Comparison of ENCODE assay signal across 7 mouse cellular contexts in the genomic region with DNA sequence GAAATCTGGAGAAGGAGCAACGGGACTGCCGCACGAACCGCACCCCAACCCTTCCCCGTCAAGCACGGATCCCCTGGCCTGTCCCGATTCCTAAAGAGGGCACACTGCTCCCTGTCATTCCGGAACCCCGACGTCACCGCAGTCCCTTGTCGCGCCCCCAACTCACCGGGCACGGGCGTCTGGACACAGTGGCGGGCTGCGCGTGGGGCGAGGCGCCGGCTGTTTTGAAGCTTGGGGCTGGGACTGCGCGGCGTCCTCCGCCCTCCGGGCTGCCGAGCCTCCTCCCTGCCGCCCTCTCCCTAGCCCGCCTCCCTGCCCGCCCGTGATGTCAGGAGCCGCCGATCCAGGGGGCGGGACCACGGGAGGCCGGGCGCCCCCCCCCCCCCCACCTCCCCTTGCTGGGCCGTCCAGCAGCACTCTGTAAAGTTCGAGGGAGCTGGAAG. TPM values are rescaled to one million over a fixed set of nuclear protein-coding genes. Genes with fewer than 3 reads are reported as not detected.
DNase-seq lines count a peak whose midpoint lies in the region; ATAC-seq lines count a peak whose summit lies in the region.

Emp2 (minus strand) TSS at position 323 of the 443 bp plus-strand sequence.

- DNase-seq in adrenal gland, adult 18-20 months (ENCODE audit: low spot score in 2 of 2), result peak; percentile 46 to 57
- DNase-seq in embryonic facial prominence, embryonic 10.5 days (ENCODE audit: low spot score), result peak; percentile 81
- peak; percentile 69 to 73 for DNase-seq in heart, adult 9 months (ENCODE audit: low spot score in 2 of 2)
- peak; percentile 58 for DNase-seq in neural tube, embryonic 11.5 days (ENCODE audit: low spot score)
- DNase-seq in urinary bladder, postnatal 36 days (ENCODE audit: low spot score in 2 of 2), result peak; percentile 64 to 71

- under 1% methylated on average over 37 of the region's 40 CpGs for WGBS in embryonic facial prominence, embryonic 10.5 days
- WGBS in kidney, embryonic 14.5 days, result under 1% methylated on average over 22 of the region's 40 CpGs
- WGBS in liver, embryonic 12.5 days (ENCODE audit: insufficient replicate concordance), result 1% methylated on average over 36 of the region's 40 CpGs
- WGBS in neural tube, embryonic 11.5 days, result under 1% methylated on average over 36 of the region's 40 CpGs

- H3K9me3 ChIP-seq in embryonic facial prominence, embryonic 10.5 days, result no peaks in the 10 kb centered on the region
- no peaks in the 10 kb centered on the region for H3K9me3 ChIP-seq in kidney, embryonic 14.5 days (ENCODE audit: control insufficient read depth, low read length)
- no peaks in the 10 kb centered on the region for H3K9me3 ChIP-seq in liver, embryonic 12.5 days (replicated peaks)
- H3K9me3 ChIP-seq in neural tube, embryonic 11.5 days (ENCODE audit: control insufficient read depth, low read length), result no peaks in the 10 kb centered on the region

- H3K4me1 ChIP-seq in embryonic facial prominence, embryonic 10.5 days, result peaks cover 20% of the 10 kb centered on the region
- H3K4me1 ChIP-seq in kidney, embryonic 14.5 days (ENCODE audit: control insufficient read depth, insufficient read depth, low read length), result no peaks in the 10 kb centered on the region
- H3K4me1 ChIP-seq in liver, embryonic 12.5 days, result no peaks in the 10 kb centered on the region
- H3K4me1 ChIP-seq in neural tube, embryonic 11.5 days (ENCODE audit: control insufficient read depth, insufficient read depth, low read length), result peaks cover 3% of the 10 kb centered on the region; the same call in 1 of the 2 replicates

- H3K4me3 ChIP-seq in embryonic facial prominence, embryonic 10.5 days, result peak within 1 kb of the TSS; percentile 69
- H3K4me3 ChIP-seq in kidney, embryonic 14.5 days (ENCODE audit: low read length), result peak within 1 kb of the TSS; percentile 43
- H3K4me3 ChIP-seq in liver, embryonic 12.5 days, result peak within 1 kb of the TSS; percentile 48
- peak within 1 kb of the TSS; percentile 38 for H3K4me3 ChIP-seq in neural tube, embryonic 11.5 days (ENCODE audit: low read depth, low read length)

- peak; percentile 91 for ATAC-seq in kidney, embryonic 14.5 days (ENCODE audit: low FRiP score, low TSS enrichment)
- ATAC-seq in liver, embryonic 12.5 days, result peak; percentile 65
- ATAC-seq in neural tube, embryonic 11.5 days (ENCODE audit: insufficient read depth, low FRiP score, low TSS enrichment), result peak; percentile 55

- H3K27ac ChIP-seq in embryonic facial prominence, embryonic 10.5 days (replicated peaks), result peak within 1 kb of the TSS; percentile 67; the same call in 1 of the 2 replicates
- no peak within 1 kb of the TSS for H3K27ac ChIP-seq in kidney, embryonic 14.5 days (ENCODE audit: low read depth, low read length)
- no peak within 1 kb of the TSS for H3K27ac ChIP-seq in liver, embryonic 12.5 days
- no peak within 1 kb of the TSS for H3K27ac ChIP-seq in neural tube, embryonic 11.5 days (ENCODE audit: low read depth, low read length)

- H3K27me3 ChIP-seq in embryonic facial prominence, embryonic 10.5 days (replicated peaks; ENCODE audit: low read depth, poor library complexity, severe bottlenecking), result peaks cover 49% of the 10 kb centered on the region
- 0 out of 2 replicates have a peak, but pooled peaks cover 2% of the 10 kb centered on the region for H3K27me3 ChIP-seq in kidney, embryonic 14.5 days (ENCODE audit: control insufficient read depth, insufficient read depth, low read length)
- H3K27me3 ChIP-seq in liver, embryonic 12.5 days (replicated peaks), result peaks cover 47% of the 10 kb centered on the region
- peaks cover 6% of the 10 kb centered on the region; the same call in 1 of the 2 replicates for H3K27me3 ChIP-seq in neural tube, embryonic 11.5 days (ENCODE audit: control insufficient read depth, insufficient read depth, low read length)

- H3K9ac ChIP-seq in kidney, embryonic 14.5 days (ENCODE audit: low read depth, low read length), result peak within 1 kb of the TSS; percentile 51
- peak within 1 kb of the TSS; percentile 50 for H3K9ac ChIP-seq in liver, embryonic 12.5 days
- peak within 1 kb of the TSS; percentile 47 for H3K9ac ChIP-seq in neural tube, embryonic 11.5 days (ENCODE audit: low read length)

- H3K4me2 ChIP-seq in kidney, embryonic 14.5 days (replicated peaks; ENCODE audit: low read depth, low read length), result peak within 1 kb of the TSS; percentile 72
- peak within 1 kb of the TSS; percentile 57 for H3K4me2 ChIP-seq in liver, embryonic 12.5 days
- peak within 1 kb of the TSS; percentile 84 for H3K4me2 ChIP-seq in neural tube, embryonic 11.5 days (ENCODE audit: low read depth)

- H3K36me3 ChIP-seq in embryonic facial prominence, embryonic 10.5 days (replicated peaks), result no peaks in the 10 kb centered on the region
- no peaks in the 10 kb centered on the region for H3K36me3 ChIP-seq in kidney, embryonic 14.5 days (ENCODE audit: control insufficient read depth, insufficient read depth, low read length)
- H3K36me3 ChIP-seq in liver, embryonic 12.5 days, result no peaks in the 10 kb centered on the region
- H3K36me3 ChIP-seq in neural tube, embryonic 11.5 days (ENCODE audit: control insufficient read depth, insufficient read depth, low read length), result no peaks in the 10 kb centered on the region

RNA-seq across cellular contexts. Expression of gene Emp2, which starts in this region (rescaled TPM):
- total RNA-seq in adrenal gland, adult 18-20 months (2021), result 1 to 10 TPM; 5.5 to 8.4 TPM
- 2.1 and 3.2 TPM in 2 replicates for polyA plus RNA-seq in embryonic facial prominence, embryonic 10.5 days (2016; fragmentation: Nextera tagmentation; extraction: Ambion mirVana)
- 9.8 and 14.7 TPM in 2 replicates for polyA plus RNA-seq in kidney, embryonic 14.5 days (2014; fragmentation: Nextera tagmentation; extraction: Ambion mirVana)
- polyA plus RNA-seq in liver, embryonic 12.5 days (2016; fragmentation: Nextera tagmentation; extraction: Ambion mirVana), result 5.4 and 5.7 TPM in 2 replicates
- 1.6 and 2.0 TPM in 2 replicates for polyA plus RNA-seq in neural tube, embryonic 11.5 days (2014; fragmentation: Nextera tagmentation; extraction: Ambion mirVana)
